Mouse (Mus musculus): ENCODE measurements around the gene Smim5.
"Not testable (repeated sequence)": the region's sequence is repeated elsewhere in the genome, so short reads cannot be mapped to it uniquely, and the experiment has no call there.

The Smim5 gene

GRCm38 (mm10) chr11:115899486-115900266 is at the start of gene Smim5:
Gene Smim5, plus strand, starts transcription at chr11:115899966.
- no peak for DNase-seq (ENCODE audit: low read depth)

GRCm38 (mm10) chr11:115854674-115855073 is 45.1 kb upstream of the Smim5 start:
- DNase-seq (ENCODE audit: low read depth) = no peak

GRCm38 (mm10) chr11:115857146-115857545 is 42.6 kb upstream of the Smim5 start:
- DNase-seq (ENCODE audit: low read depth) = not testable (repeated sequence)

- DNase-seq (ENCODE audit: low read depth) = no peak
Observed at GRCm38 (mm10) chr11:115857936-115858335, 41.8 kb upstream of the Smim5 start.

- peak; percentile 26 for DNase-seq (ENCODE audit: low read depth)
Observed at GRCm38 (mm10) chr11:115858354-115858753, 41.4 kb upstream of the Smim5 start, which contains the start of gene Myo15b. Gene Myo15b, plus strand, starts transcription at chr11:115858406.

GRCm38 (mm10) chr11:115859143-115859945 is 40.4 kb upstream of the Smim5 start:
- peak; percentile 87 for DNase-seq (ENCODE audit: low read depth)

GRCm38 (mm10) chr11:115863895-115864294 is 35.9 kb upstream of the Smim5 start:
- no peak for DNase-seq (ENCODE audit: low read depth)

- no peak for DNase-seq (ENCODE audit: low read depth)
Observed at GRCm38 (mm10) chr11:115869393-115869792, 30.4 kb upstream of the Smim5 start.

- no peak for DNase-seq (ENCODE audit: low read depth)
Observed at GRCm38 (mm10) chr11:115872437-115872836, 27.3 kb upstream of the Smim5 start.

GRCm38 (mm10) chr11:115875935-115876334 is 23.8 kb upstream of the Smim5 start:
- DNase-seq (ENCODE audit: low read depth) = no peak

GRCm38 (mm10) chr11:115876438-115876837 is 23.3 kb upstream of the Smim5 start:
- no peak for DNase-seq (ENCODE audit: low read depth)

GRCm38 (mm10) chr11:115877174-115877755 is 22.5 kb upstream of the Smim5 start:
- no peak for DNase-seq (ENCODE audit: low read depth)

- no peak for DNase-seq (ENCODE audit: low read depth)
Observed at GRCm38 (mm10) chr11:115878071-115878470, 21.7 kb upstream of the Smim5 start.

- peak; percentile 72 for DNase-seq (ENCODE audit: low read depth)
Observed at GRCm38 (mm10) chr11:115881002-115881401, 18.8 kb upstream of the Smim5 start.

GRCm38 (mm10) chr11:115883251-115883650 is 16.5 kb upstream of the Smim5 start:
- DNase-seq (ENCODE audit: low read depth) = no peak

- no peak for DNase-seq (ENCODE audit: low read depth)
Observed at GRCm38 (mm10) chr11:115884361-115884760, 15.4 kb upstream of the Smim5 start.

GRCm38 (mm10) chr11:115885281-115885680 is 14.5 kb upstream of the Smim5 start:
- no peak for DNase-seq (ENCODE audit: low read depth)

- DNase-seq (ENCODE audit: low read depth) = no peak
Observed at GRCm38 (mm10) chr11:115886446-115886845, 13.3 kb upstream of the Smim5 start.

GRCm38 (mm10) chr11:115888020-115888419 is 11.7 kb upstream of the Smim5 start:
- no peak for DNase-seq (ENCODE audit: low read depth)

- no peak for DNase-seq (ENCODE audit: low read depth)
Observed at GRCm38 (mm10) chr11:115889159-115889558, 10.6 kb upstream of the Smim5 start.

GRCm38 (mm10) chr11:115892213-115892612 is 7.6 kb upstream of the Smim5 start:
- DNase-seq (ENCODE audit: low read depth) = no peak

GRCm38 (mm10) chr11:115893071-115893470 is 6.7 kb upstream of the Smim5 start:
- no peak for DNase-seq (ENCODE audit: low read depth)
